Mouse (Mus musculus) liver, embryonic 15.5 days (tissue): Measurements from ENCODE around the gene Tmem121b. TPM values are rescaled to one million over a fixed set of nuclear protein-coding genes. Genes with fewer than 3 reads are reported as not detected.

Source experiments
- ATAC-seq: fragments of 200-750 bp; cut with Nextera tagmentation; 2 replicates; pipeline ENCODE4 v1.8.0; 2017; ENCODE audit warnings: moderate number of reproducible peaks, mild to moderate bottlenecking, moderate library complexity; ENCODE audit not compliant: insufficient read depth
- H3K27ac ChIP-seq: fragments of 300-500 bp; sonication (generic); replicated peaks from 2 replicates; pipeline ENCODE4 v1.5.1; 2015; ENCODE audit warnings: mild to moderate bottlenecking, inconsistent platforms
- H3K27me3 ChIP-seq: fragments of 300-500 bp; sonication (generic); 2 replicates; pipeline ENCODE4 v1.6.1; 2015; ENCODE audit warnings: mild to moderate bottlenecking, inconsistent platforms
- H3K36me3 ChIP-seq: fragments of 300-500 bp; sonication (generic); replicated peaks from 2 replicates; pipeline ENCODE4 v1.6.1; 2015; ENCODE audit warnings: moderate library complexity, mild to moderate bottlenecking, inconsistent platforms
- H3K4me1 ChIP-seq: fragments of 300-500 bp; sonication (generic); replicated peaks from 2 replicates; pipeline ENCODE4 v1.6.1; 2015; ENCODE audit warnings: inconsistent platforms
- H3K4me2 ChIP-seq: fragments of 300-500 bp; sonication (generic); 2 replicates; pipeline ENCODE4 v1.6.1; 2015; ENCODE audit warnings: moderate library complexity, mild to moderate bottlenecking, inconsistent platforms
- H3K4me3 ChIP-seq: fragments of 300-500 bp; sonication (generic); replicated peaks from 2 replicates; pipeline ENCODE4 v1.5.1; 2015; ENCODE audit warnings: mild to moderate bottlenecking, inconsistent platforms
- H3K9ac ChIP-seq: fragments of 300-500 bp; sonication (generic); 2 replicates; pipeline ENCODE4 v1.6.1; 2015; ENCODE audit warnings: moderate library complexity, mild to moderate bottlenecking, inconsistent platforms
- H3K9me3 ChIP-seq: fragments of 300-500 bp; sonication (generic); replicated peaks from 2 replicates; pipeline ENCODE4 v1.6.1; 2016; ENCODE audit warnings: inconsistent platforms
- WGBS: fragments of 180-500 bp; shearing (Covaris S2); methylation state at CpG from one replicate; pipeline ENCODE4 v1.1.7; 2015; ENCODE audit warnings: mixed read lengths; ENCODE audit not compliant: insufficient replicate concordance; 5-methylcytosine and 5-hydroxymethylcytosine counted together
- polyA plus RNA-seq: library from polyadenylated mRNA; unstranded; fragments of >200 nt; fragmentation: Nextera tagmentation; extraction: Ambion mirVana; gene quantifications from 2 replicates; pipeline ENCODE4 v1.2.1, GENCODE M21; 2015

The Tmem121b gene
- polyA plus RNA-seq, 1 experiment from 2014 or later, result not detected

DNA sequence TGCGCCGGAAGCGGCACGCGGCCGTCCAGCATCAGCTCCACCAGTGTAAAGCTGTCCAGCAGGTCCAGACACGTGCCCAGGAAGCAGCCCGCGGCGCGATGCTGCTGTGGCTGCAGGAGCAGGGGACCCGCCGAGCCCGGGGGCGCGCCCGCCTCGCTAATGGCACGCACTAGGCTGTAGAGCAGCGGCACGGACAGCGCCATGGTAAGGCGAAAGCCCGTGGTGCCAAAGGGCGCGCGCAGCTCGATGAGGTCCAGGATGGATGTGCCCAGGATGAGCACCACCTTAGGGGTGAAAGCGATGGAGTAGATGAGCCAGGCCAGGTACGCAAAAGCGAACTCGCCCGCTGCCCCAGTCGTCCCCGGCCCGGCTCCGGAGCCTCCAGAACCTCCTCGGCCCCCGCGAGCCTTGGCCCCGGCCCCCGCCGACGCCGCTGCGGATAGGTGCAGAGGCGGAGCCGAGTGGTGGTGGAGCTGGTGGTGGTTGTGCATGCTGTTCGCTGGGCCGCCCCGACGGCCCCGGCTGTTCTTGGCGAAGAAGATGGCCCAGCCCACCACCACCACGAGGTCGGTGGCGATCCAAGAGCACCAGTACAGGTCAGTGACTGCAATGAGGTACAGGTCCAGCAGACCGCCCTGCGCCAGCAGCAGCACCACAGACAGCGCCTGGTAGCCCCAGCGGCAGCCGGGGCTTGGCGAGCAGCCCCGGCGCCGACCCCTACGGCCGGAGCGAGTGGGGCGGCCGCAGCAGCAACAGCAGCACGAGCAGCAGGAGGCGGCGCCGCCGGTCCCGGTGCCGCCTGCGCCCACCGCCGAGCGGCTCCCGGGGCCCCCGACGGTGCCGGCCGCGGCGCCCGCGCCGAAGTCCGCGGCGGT is 871 bp downstream of the Tmem121b start:
- H3K4me3 ChIP-seq, result peak overlapping the region; percentile 54
- H3K4me2 ChIP-seq, result peak overlapping the region; percentile 76
- no peak overlapping the region for H3K27ac ChIP-seq
- no peaks in the 10 kb centered on the region for H3K36me3 ChIP-seq
- WGBS, result 1% methylated on average over 91 of the region's 95 CpGs
- peaks cover 83% of the 10 kb centered on the region for H3K27me3 ChIP-seq
- no peak for ATAC-seq
- H3K4me1 ChIP-seq, result peaks cover 24% of the 10 kb centered on the region
- H3K9me3 ChIP-seq, result no peaks in the 10 kb centered on the region
- H3K9ac ChIP-seq, result peak overlapping the region; percentile 32; the same call in 1 of the 2 replicates

GRCm38 (mm10) chr6:120491862-120492498 is 1.6 kb downstream of the Tmem121b start:
- Histone ChIP-seq H3K9ac (no peak overlapping the region), H3K27ac (no peak overlapping the region), H3K4me3 (peak overlapping the region; percentile 54), H3K4me1 (peaks cover 25% of the 10 kb centered on the region), H3K4me2 (peak overlapping the region; percentile 76), H3K36me3 (no peaks in the 10 kb centered on the region), H3K9me3 (no peaks in the 10 kb centered on the region), H3K27me3 (peaks cover 85% of the 10 kb centered on the region)
- 10% methylated on average over 22 of the region's 22 CpGs for WGBS
- no peak for ATAC-seq

GRCm38 (mm10) chr6:120491064-120491463 is 2.5 kb downstream of the Tmem121b start:
- Histone ChIP-seq H3K9ac (no peak overlapping the region), H3K36me3 (no peaks in the 10 kb centered on the region), H3K27ac (no peak overlapping the region), H3K4me2 (no peak overlapping the region), H3K4me3 (no peak overlapping the region), H3K9me3 (no peaks in the 10 kb centered on the region), H3K27me3 (peaks cover 77% of the 10 kb centered on the region), H3K4me1 (peaks cover 30% of the 10 kb centered on the region)
- 67% methylated on average over 7 of the region's 7 CpGs for WGBS
- ATAC-seq, result no peak

DNA sequence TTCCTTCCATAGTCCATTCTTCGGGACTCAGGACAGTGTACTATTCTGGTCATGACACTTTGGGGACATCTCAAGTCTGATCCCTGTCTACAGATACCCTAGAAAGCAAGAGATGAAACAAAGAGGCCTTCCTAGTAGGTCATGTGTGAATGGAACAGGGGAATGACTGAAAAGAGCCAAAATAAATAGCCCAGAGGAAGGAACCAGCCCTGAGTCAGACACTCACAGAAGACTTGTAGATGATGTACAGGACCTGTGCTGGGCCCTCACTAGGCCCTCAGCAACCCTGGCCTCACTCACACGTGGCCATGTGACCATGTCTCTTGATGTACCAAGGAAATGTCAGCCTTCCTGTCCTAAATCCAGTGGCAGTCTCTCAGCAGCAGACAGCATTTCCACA is 4.1 kb downstream of the Tmem121b start:
- Histone ChIP-seq H3K36me3 (no peaks in the 10 kb centered on the region), H3K4me1 (peaks cover 46% of the 10 kb centered on the region), H3K27ac (no peak overlapping the region), H3K4me3 (no peak overlapping the region), H3K4me2 (no peak overlapping the region), H3K9ac (no peak overlapping the region), H3K9me3 (no peaks in the 10 kb centered on the region), H3K27me3 (peaks cover 61% of the 10 kb centered on the region)
- 36% methylated on average over 2 of the region's 2 CpGs for WGBS
- no peak for ATAC-seq

DNA sequence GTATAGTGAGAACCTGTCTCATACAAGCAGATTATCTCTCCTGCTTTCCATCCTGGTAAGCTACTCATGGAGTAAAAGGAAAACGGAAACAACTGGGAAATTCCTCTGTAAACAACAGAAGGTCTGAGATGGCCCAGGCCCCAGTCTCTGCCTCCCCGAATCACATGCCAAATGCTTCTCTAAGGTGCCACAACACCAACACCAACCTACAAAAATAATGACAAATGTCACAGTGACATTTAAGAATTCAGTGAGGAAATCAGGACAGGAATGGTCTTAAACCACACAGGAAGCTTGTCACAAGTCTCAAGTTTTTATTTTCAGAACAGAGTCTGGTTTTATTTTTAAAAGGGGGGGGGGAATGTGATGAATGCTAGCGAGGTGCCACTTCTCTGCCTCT is 5.0 kb downstream of the Tmem121b start:
- Histone ChIP-seq H3K4me1 (peaks cover 50% of the 10 kb centered on the region), H3K27me3 (peaks cover 53% of the 10 kb centered on the region), H3K27ac (no peak overlapping the region), H3K9ac (no peak overlapping the region), H3K4me2 (no peak overlapping the region), H3K4me3 (no peak overlapping the region), H3K9me3 (no peaks in the 10 kb centered on the region), H3K36me3 (no peaks in the 10 kb centered on the region)
- ATAC-seq, result no peak
- 26% methylated on average over 3 of the region's 3 CpGs for WGBS

DNA sequence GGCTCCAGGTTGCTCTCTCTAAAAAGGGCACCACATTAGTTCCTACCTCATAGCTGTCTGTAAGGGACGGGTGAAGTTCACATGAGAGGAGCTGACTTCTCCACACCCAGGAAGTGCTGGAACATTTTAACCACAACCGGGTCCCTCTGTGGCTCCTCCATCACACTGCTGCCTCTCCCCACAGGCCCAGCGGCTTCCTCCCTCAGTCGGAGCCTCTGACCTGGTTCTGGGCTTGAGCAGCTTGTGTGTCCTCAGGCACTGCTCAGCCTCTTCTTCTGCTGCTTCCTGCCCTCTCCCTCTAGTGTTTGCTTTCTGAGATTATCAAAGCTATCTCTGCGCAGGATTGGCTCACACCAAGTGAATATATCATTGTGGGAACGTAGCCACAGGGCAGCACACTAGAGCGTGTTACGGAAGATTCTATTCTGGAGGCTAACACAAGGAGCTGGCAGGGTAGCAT is 7.5 kb downstream of the Tmem121b start:
- ATAC-seq, result no peak
- Histone ChIP-seq H3K9me3 (no peaks in the 10 kb centered on the region), H3K36me3 (peaks cover 16% of the 10 kb centered on the region), H3K4me3 (no peak overlapping the region), H3K4me1 (peaks cover 48% of the 10 kb centered on the region), H3K27ac (no peak overlapping the region), H3K9ac (no peak overlapping the region), H3K4me2 (no peak overlapping the region), H3K27me3 (peaks cover 28% of the 10 kb centered on the region)
- WGBS, result 25% methylated on average over 8 of the region's 8 CpGs

DNA sequence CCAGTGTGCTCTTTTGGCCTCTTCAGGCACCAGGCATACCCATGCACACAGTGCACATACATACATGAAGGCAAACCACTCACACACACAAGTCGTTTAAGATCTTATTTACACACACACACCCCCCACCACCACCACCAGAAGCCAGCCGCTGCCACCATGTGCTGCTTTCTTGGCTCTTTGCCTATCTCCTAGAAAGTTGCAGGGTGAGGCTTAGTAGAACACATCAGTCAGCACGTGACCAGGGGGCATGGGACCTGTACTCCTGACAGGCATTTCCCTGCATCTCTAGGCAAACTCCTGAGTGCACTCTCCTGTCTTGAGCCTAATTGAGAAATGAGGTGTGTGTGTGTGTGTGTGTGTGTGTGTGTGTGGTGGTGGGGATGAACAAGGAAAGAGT is 8.6 kb downstream of the Tmem121b start:
- 22% methylated on average over 3 of the region's 3 CpGs for WGBS
- H3K4me1 ChIP-seq, result peaks cover 56% of the 10 kb centered on the region
- H3K27ac ChIP-seq, result no peak overlapping the region
- no peaks in the 10 kb centered on the region for H3K9me3 ChIP-seq
- peaks cover 17% of the 10 kb centered on the region; the same call in 1 of the 2 replicates for H3K27me3 ChIP-seq
- peaks cover 27% of the 10 kb centered on the region for H3K36me3 ChIP-seq
- H3K4me2 ChIP-seq, result no peak overlapping the region
- peak; percentile 48; the same call in 1 of the 2 replicates for ATAC-seq
- H3K9ac ChIP-seq, result no peak overlapping the region
- H3K4me3 ChIP-seq, result no peak overlapping the region

- Histone ChIP-seq H3K9me3 (no peaks in the 10 kb centered on the region), H3K4me3 (no peak overlapping the region), H3K27ac (no peak overlapping the region), H3K4me1 (peaks cover 61% of the 10 kb centered on the region), H3K4me2 (peak overlapping the region; percentile 11; the same call in 1 of the 2 replicates), H3K9ac (no peak overlapping the region), H3K36me3 (peaks cover 45% of the 10 kb centered on the region), H3K27me3 (peaks cover 7% of the 10 kb centered on the region; the same call in 1 of the 2 replicates)
- WGBS, result 37% methylated on average over 8 of the region's 8 CpGs
- no peak for ATAC-seq
These were observed 10.4 kb downstream of the Tmem121b start for GRCm38 (mm10) chr6:120483211-120483626.

GRCm38 (mm10) chr6:120482756-120483155 is 10.9 kb downstream of the Tmem121b start:
- no peak overlapping the region for H3K9ac ChIP-seq
- no peak for ATAC-seq
- peaks cover 6% of the 10 kb centered on the region; the same call in 1 of the 2 replicates for H3K27me3 ChIP-seq
- WGBS, result 39% methylated on average over 6 of the region's 6 CpGs
- H3K4me2 ChIP-seq, result no peak overlapping the region
- H3K27ac ChIP-seq, result no peak overlapping the region
- no peaks in the 10 kb centered on the region for H3K9me3 ChIP-seq
- H3K4me3 ChIP-seq, result no peak overlapping the region
- peaks cover 65% of the 10 kb centered on the region for H3K4me1 ChIP-seq
- H3K36me3 ChIP-seq, result peaks cover 49% of the 10 kb centered on the region

- no peak for ATAC-seq
- no peak overlapping the region for H3K4me2 ChIP-seq
- peaks cover under 1% of the 10 kb centered on the region; the same call in 1 of the 2 replicates for H3K27me3 ChIP-seq
- no peak overlapping the region for H3K4me3 ChIP-seq
- no peak overlapping the region for H3K9ac ChIP-seq
- peaks cover 65% of the 10 kb centered on the region for H3K4me1 ChIP-seq
- WGBS, result 85% methylated on average over 14 of the region's 14 CpGs
- peaks cover 56% of the 10 kb centered on the region for H3K36me3 ChIP-seq
- H3K9me3 ChIP-seq, result no peaks in the 10 kb centered on the region
- no peak overlapping the region for H3K27ac ChIP-seq
These were observed 11.6 kb downstream of the Tmem121b start for GRCm38 (mm10) chr6:120482021-120482420.

GRCm38 (mm10) chr6:120481538-120481937 is 12.1 kb downstream of the Tmem121b start:
- no peak for ATAC-seq
- Histone ChIP-seq H3K27me3 (no peaks in the 10 kb centered on the region), H3K4me1 (peaks cover 68% of the 10 kb centered on the region), H3K36me3 (peaks cover 61% of the 10 kb centered on the region), H3K4me2 (no peak overlapping the region), H3K9me3 (no peaks in the 10 kb centered on the region), H3K9ac (no peak overlapping the region), H3K4me3 (no peak overlapping the region), H3K27ac (no peak overlapping the region)
- 82% methylated on average over 6 of the region's 6 CpGs for WGBS
